Mouse (Mus musculus): ENCODE measurements at regions not wholly inside any gene's neighbourhood (a gene's known extent, or its start where the extent isn't known, plus 50 kb on each side); places are given as distances from the start of the nearest gene placed in this dataset.

DNA sequence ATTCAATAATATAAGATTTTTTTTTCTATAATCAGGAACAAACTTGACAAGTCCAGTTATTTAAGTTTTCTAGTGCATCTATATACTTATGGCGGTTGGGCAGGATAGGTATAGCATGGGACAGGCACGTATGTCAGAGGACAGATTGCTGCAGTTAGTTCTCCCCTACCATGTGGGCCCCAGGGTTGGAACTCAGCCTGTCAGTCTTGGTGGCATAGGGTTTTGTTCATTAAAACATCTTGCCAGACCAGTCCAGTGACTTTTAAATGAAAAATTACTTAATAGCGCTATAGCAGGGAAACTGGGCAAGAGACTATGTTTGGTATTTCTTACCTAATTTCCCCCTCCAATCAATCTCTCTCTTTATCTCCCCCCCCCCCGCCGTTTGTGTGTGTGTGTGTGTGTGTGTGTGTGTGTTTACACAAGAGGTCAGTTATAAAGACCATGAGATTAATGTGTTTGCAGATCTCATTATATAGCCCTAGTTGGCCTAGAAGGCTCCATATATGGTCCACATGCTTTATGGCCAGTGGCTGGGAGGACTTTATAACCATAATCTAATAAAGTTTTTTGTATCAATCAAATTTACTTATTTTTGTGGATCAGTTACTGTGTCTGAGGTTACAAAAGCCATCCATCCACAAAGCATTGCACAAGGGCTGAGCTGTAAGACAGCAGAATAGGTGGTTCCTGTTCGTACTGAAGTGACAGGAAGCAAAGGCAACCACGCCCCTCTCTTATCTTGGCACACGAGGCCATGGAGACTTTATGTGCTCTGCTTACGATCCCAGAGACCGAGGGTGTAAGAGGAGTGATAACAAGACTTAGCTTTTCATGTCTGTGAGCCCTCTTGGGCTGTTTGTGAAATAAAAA is 208.5 kb upstream of the Pfn2 start:
- H3K4me1 ChIP-seq (ENCODE audit: control insufficient read depth, insufficient read depth, low read length) = peaks cover 2% of the 10 kb centered on the region; the same call in 1 of the 2 replicates
- intact Hi-C loops (cut with DNase I) = no loop called here
- no peaks in the 10 kb centered on the region for H3K27me3 ChIP-seq (ENCODE audit: control insufficient read depth, insufficient read depth, low read length)
- TF ChIP-seq EP300 (IDR thresholded peaks at IDR 0.05; ENCODE audit: insufficient read depth, low read depth, low read length) (no peak), POLR2A (IDR thresholded peaks at IDR 0.05; ENCODE audit: insufficient read depth, low read depth, low read length) (no peak), CTCF (IDR thresholded peaks at IDR 0.05) (no peak)
- DNase-seq = no peak
- H3K4me3 ChIP-seq = no peak overlapping the region
- H3K79me2 ChIP-seq (replicated peaks; ENCODE audit: control insufficient read depth, insufficient read depth, low read length) = no peaks in the 10 kb centered on the region
- H3K9ac ChIP-seq (ENCODE audit: low read depth, low read length) = no peak overlapping the region
- WGBS = 38% methylated on average over 10 of the region's 10 CpGs
- H3K27ac ChIP-seq = no peak overlapping the region
- H3K36me3 ChIP-seq (ENCODE audit: control insufficient read depth, insufficient read depth, low read length) = no peaks in the 10 kb centered on the region

DNA sequence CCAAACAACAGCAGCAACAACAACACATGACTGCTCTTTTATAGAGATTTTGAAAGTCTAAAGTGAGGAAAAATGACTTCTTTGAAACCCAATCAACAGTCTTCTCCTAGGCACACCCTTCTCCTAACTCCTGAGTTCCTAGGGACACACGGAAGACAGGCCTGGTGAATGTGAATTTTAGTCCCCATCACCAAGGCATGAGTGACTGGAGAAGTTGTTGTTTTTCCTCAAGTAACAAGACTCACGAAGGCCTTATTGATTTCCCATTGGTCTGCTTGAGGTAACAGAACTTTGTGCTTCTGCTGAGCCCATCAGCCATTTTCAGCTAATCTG is 209.2 kb upstream of the Pfn2 start:
- 66% methylated on average over 2 of the region's 2 CpGs for WGBS
- no peaks in the 10 kb centered on the region for H3K79me2 ChIP-seq (replicated peaks; ENCODE audit: control insufficient read depth, insufficient read depth, low read length)
- DNase-seq = no peak
- no peak overlapping the region for H3K9ac ChIP-seq (ENCODE audit: low read depth, low read length)
- intact Hi-C loops (cut with DNase I) = no loop called here
- peaks cover 2% of the 10 kb centered on the region; the same call in 1 of the 2 replicates for H3K4me1 ChIP-seq (ENCODE audit: control insufficient read depth, insufficient read depth, low read length)
- H3K36me3 ChIP-seq (ENCODE audit: control insufficient read depth, insufficient read depth, low read length) = no peaks in the 10 kb centered on the region
- H3K4me3 ChIP-seq = no peak overlapping the region
- TF ChIP-seq CTCF (IDR thresholded peaks at IDR 0.05) = no peak
- TF ChIP-seq POLR2A (IDR thresholded peaks at IDR 0.05; ENCODE audit: insufficient read depth, low read depth, low read length) = no peak
- no peak for TF ChIP-seq EP300 (IDR thresholded peaks at IDR 0.05; ENCODE audit: insufficient read depth, low read depth, low read length)
- H3K27ac ChIP-seq = no peak overlapping the region
- no peaks in the 10 kb centered on the region for H3K27me3 ChIP-seq (ENCODE audit: control insufficient read depth, insufficient read depth, low read length)

DNA sequence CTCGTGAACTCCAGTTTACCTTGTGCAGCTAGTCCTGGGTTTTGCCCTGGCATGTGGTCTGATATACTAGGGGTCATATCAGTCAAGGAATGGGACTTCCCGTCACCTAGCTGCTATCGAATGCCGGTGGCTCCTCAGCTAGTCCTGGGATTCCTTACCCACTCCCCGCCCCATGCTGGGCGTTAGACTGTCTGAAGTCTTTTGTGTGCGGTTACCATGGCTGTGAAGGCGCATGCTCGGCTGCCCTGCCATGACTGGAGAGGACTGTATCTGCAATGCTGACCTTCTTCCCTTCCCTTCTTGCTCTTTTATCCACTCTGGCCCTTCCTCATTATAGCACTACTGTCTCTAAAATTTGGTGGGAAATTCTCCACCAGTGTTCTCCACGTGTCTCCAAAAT is 210.3 kb upstream of the Pfn2 start:
- no peak overlapping the region for H3K9ac ChIP-seq (ENCODE audit: low read depth, low read length)

DNA sequence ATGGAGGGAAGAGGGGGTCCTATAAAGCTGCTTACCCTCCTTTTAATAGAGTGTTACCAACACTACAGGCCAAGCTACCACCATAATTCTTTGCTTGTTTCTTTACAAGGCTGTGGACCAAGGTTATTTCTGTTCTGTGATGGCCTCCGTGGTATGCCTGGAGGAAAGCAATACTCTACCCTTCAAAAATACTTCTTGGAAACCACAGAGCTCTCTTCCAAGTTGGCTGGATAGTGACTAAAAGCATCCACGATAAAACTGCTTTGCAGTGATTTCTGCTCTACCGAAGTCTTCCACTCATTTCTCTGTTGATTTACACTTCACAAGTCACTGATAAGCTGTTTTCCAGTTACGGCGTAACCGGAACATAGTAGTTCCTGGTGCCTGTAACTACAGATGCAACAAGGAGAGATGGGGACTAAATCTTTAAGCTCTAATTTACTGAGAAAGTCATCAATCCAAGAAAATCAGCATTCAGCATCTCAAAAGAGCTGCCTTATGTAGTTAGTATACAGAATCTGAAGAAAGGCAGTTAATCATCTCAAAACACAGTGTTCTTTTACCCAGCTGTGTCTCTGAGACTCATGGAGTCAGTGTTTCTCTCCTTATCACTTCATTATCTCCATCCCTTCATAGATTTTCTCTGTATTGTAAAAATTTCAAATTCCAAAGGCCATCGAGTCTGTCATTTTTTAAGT is 216.1 kb upstream of the Pfn2 start:
- H3K4me3 ChIP-seq = no peak overlapping the region
- H3K36me3 ChIP-seq (ENCODE audit: control insufficient read depth, insufficient read depth, low read length) = no peaks in the 10 kb centered on the region
- H3K27me3 ChIP-seq (ENCODE audit: control insufficient read depth, insufficient read depth, low read length) = no peaks in the 10 kb centered on the region
- intact Hi-C loops (cut with DNase I) = no loop called here
- H3K4me1 ChIP-seq (ENCODE audit: control insufficient read depth, insufficient read depth, low read length) = no peaks in the 10 kb centered on the region
- no peak overlapping the region for H3K27ac ChIP-seq
- no peak for DNase-seq
- H3K9ac ChIP-seq (ENCODE audit: low read depth, low read length) = no peak overlapping the region
- no peaks in the 10 kb centered on the region for H3K79me2 ChIP-seq (replicated peaks; ENCODE audit: control insufficient read depth, insufficient read depth, low read length)
- TF ChIP-seq EP300 (IDR thresholded peaks at IDR 0.05; ENCODE audit: insufficient read depth, low read depth, low read length) (no peak), POLR2A (IDR thresholded peaks at IDR 0.05; ENCODE audit: insufficient read depth, low read depth, low read length) (no peak), CTCF (IDR thresholded peaks at IDR 0.05) (no peak)
- WGBS = 61% methylated on average over 7 of the region's 7 CpGs

More for the DNA sequence above, 210.3 kb upstream of the Pfn2 start:
- peaks cover 2% of the 10 kb centered on the region; the same call in 1 of the 2 replicates for H3K4me1 ChIP-seq (ENCODE audit: control insufficient read depth, insufficient read depth, low read length)
- H3K27ac ChIP-seq = no peak overlapping the region
- no peak overlapping the region for H3K4me3 ChIP-seq
- TF ChIP-seq POLR2A (IDR thresholded peaks at IDR 0.05; ENCODE audit: insufficient read depth, low read depth, low read length) (no peak), EP300 (IDR thresholded peaks at IDR 0.05; ENCODE audit: insufficient read depth, low read depth, low read length) (no peak), CTCF (IDR thresholded peaks at IDR 0.05) (no peak)
- no peak for DNase-seq
- H3K27me3 ChIP-seq (ENCODE audit: control insufficient read depth, insufficient read depth, low read length) = no peaks in the 10 kb centered on the region
- no peaks in the 10 kb centered on the region for H3K79me2 ChIP-seq (replicated peaks; ENCODE audit: control insufficient read depth, insufficient read depth, low read length)
- intact Hi-C loops (cut with DNase I) = no loop called here
- no peaks in the 10 kb centered on the region for H3K36me3 ChIP-seq (ENCODE audit: control insufficient read depth, insufficient read depth, low read length)
- 60% methylated on average over 10 of the region's 10 CpGs for WGBS

DNA sequence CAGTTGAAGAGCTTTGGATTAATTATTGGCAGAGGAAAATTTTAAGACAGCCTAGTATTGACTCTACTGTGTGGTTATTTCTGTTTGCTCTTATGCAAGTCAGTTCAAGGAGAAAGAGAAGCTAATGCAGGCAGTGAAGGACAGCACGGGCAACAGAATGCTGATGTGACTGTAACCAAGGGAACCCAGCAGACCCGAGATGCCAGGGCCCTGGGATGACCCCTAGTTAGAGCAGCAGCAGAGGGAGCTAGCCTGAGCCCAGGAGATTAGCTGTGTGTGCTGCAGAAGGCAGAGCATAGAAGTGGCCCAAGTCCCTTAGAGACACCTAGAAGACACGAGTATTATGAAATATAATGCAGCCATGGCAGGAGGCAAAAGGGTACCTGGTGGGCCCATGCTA is 223.7 kb upstream of the Pfn2 start:
- Histone ChIP-seq H3K27ac (no peak overlapping the region), H3K4me3 (no peak overlapping the region), H3K4me1 (ENCODE audit: control insufficient read depth, insufficient read depth, low read length) (no peaks in the 10 kb centered on the region), H3K9ac (ENCODE audit: low read depth, low read length) (no peak overlapping the region), H3K79me2 (replicated peaks; ENCODE audit: control insufficient read depth, insufficient read depth, low read length) (no peaks in the 10 kb centered on the region), H3K27me3 (ENCODE audit: control insufficient read depth, insufficient read depth, low read length) (no peaks in the 10 kb centered on the region), H3K36me3 (ENCODE audit: control insufficient read depth, insufficient read depth, low read length) (no peaks in the 10 kb centered on the region)
- TF ChIP-seq EP300 (IDR thresholded peaks at IDR 0.05; ENCODE audit: insufficient read depth, low read depth, low read length) = no peak
- no peak for DNase-seq
- intact Hi-C loops (cut with DNase I) = no loop called here
- WGBS = 48% methylated on average over 3 of the region's 3 CpGs

DNA sequence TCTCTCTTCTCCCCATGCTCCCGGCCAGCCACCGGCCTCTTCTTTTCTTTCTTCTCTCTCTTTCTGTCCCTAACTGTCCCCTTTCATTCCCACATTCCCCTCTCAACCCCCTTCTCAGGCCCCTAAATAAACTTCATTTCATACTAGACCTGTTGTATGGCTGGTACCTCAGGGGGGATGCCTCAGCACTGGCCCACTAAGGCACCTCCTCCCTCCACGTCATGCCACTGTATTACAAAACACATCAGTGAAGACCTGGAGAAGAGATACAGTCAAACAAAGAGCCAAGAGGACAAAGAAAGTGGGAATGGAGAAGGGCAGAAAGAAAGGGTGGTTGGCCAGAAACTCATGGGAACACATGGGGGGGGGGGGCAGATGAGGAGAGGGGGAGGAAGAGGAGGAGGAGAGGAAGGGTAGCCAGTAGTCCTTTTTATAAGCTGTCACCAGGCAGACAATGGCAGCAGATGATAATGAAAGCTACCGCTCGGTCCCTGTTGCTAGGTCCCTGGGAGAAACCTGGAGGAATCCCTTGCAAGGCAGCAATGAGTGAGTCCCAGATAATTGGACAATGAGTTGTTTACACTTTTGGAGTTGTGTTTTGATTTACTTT is 224.5 kb upstream of the Pfn2 start:
- TF ChIP-seq EP300 (IDR thresholded peaks at IDR 0.05; ENCODE audit: insufficient read depth, low read depth, low read length) (no peak), CTCF (IDR thresholded peaks at IDR 0.05) (no peak), POLR2A (IDR thresholded peaks at IDR 0.05; ENCODE audit: insufficient read depth, low read depth, low read length) (no peak)
- no peak for DNase-seq
- Histone ChIP-seq H3K4me3 (no peak overlapping the region), H3K27me3 (ENCODE audit: control insufficient read depth, insufficient read depth, low read length) (no peaks in the 10 kb centered on the region), H3K79me2 (replicated peaks; ENCODE audit: control insufficient read depth, insufficient read depth, low read length) (no peaks in the 10 kb centered on the region), H3K9ac (ENCODE audit: low read depth, low read length) (no peak overlapping the region), H3K4me1 (ENCODE audit: control insufficient read depth, insufficient read depth, low read length) (no peaks in the 10 kb centered on the region), H3K36me3 (ENCODE audit: control insufficient read depth, insufficient read depth, low read length) (no peaks in the 10 kb centered on the region), H3K27ac (no peak overlapping the region)
- intact Hi-C loops (cut with DNase I) = no loop called here
- 84% methylated on average over 5 of the region's 5 CpGs for WGBS
